Mouse (Mus musculus): ENCODE measurements at regions not wholly inside any gene's neighbourhood (a gene's known extent, or its start where the extent isn't known, plus 50 kb on each side); places are given as distances from the start of the nearest gene placed in this dataset.
A peak's percentile ranks its signal among the peaks of the same experiment; 100 is the strongest.

- ATAC-seq: no peak
- 63% methylated on average over 5 of the region's 5 CpGs for WGBS (ENCODE audit: insufficient replicate concordance)
Measured at GRCm38 (mm10) chr15:62091144-62091543, 1168.3 kb upstream of the A1bg start.

GRCm38 (mm10) chr15:62088341-62088740 lies 1165.5 kb upstream of the A1bg start:
- H3K9ac ChIP-seq: no peak overlapping the region
- peaks cover 56% of the 10 kb centered on the region for H3K4me1 ChIP-seq
- H3K4me2 ChIP-seq: no peak overlapping the region
- no peaks in the 10 kb centered on the region for H3K27me3 ChIP-seq (replicated peaks)
- H3K9me3 ChIP-seq (replicated peaks): no peaks in the 10 kb centered on the region
- H3K36me3 ChIP-seq: 0 out of 2 replicates have a peak, but pooled peaks cover 6% of the 10 kb centered on the region
- no peak overlapping the region for H3K27ac ChIP-seq
- no peak overlapping the region for H3K4me3 ChIP-seq
- ATAC-seq: no peak
- WGBS (ENCODE audit: insufficient replicate concordance): 82% methylated on average over 4 of the region's 4 CpGs

More at GRCm38 (mm10) chr15:62091144-62091543, 1168.3 kb upstream of the A1bg start:
- Histone ChIP-seq H3K4me2 (no peak overlapping the region), H3K27ac (peak overlapping the region; percentile 4; the same call in 1 of the 2 replicates), H3K9me3 (replicated peaks) (no peaks in the 10 kb centered on the region), H3K4me1 (peaks cover 62% of the 10 kb centered on the region), H3K36me3 (0 out of 2 replicates have a peak, but pooled peaks cover 4% of the 10 kb centered on the region), H3K27me3 (replicated peaks) (no peaks in the 10 kb centered on the region), H3K4me3 (no peak overlapping the region), H3K9ac (no peak overlapping the region)

- WGBS (ENCODE audit: insufficient replicate concordance): 68% methylated on average over 6 of the region's 6 CpGs
- H3K9me3 ChIP-seq (replicated peaks): no peaks in the 10 kb centered on the region
- H3K9ac ChIP-seq: no peak overlapping the region
- H3K4me3 ChIP-seq: no peak overlapping the region
- no peak for ATAC-seq
- H3K4me2 ChIP-seq: no peak overlapping the region
- peaks cover 50% of the 10 kb centered on the region for H3K4me1 ChIP-seq
- H3K27ac ChIP-seq: no peak overlapping the region
- H3K27me3 ChIP-seq (replicated peaks): no peaks in the 10 kb centered on the region
- 0 out of 2 replicates have a peak, but pooled peaks cover 6% of the 10 kb centered on the region for H3K36me3 ChIP-seq
Measured at GRCm38 (mm10) chr15:62087755-62088154, 1164.9 kb upstream of the A1bg start.

- Histone ChIP-seq H3K4me3 (no peak overlapping the region), H3K9ac (no peak overlapping the region), H3K27ac (no peak overlapping the region), H3K4me2 (no peak overlapping the region), H3K4me1 (peaks cover 33% of the 10 kb centered on the region), H3K36me3 (0 out of 2 replicates have a peak, but pooled peaks cover 6% of the 10 kb centered on the region), H3K27me3 (replicated peaks) (no peaks in the 10 kb centered on the region), H3K9me3 (replicated peaks) (no peaks in the 10 kb centered on the region)
- ATAC-seq: no peak
- 81% methylated on average over 3 of the region's 3 CpGs for WGBS (ENCODE audit: insufficient replicate concordance)
Measured at GRCm38 (mm10) chr15:62086037-62086436, 1163.2 kb upstream of the A1bg start.

- no peak overlapping the region for H3K9ac ChIP-seq
- H3K4me3 ChIP-seq: no peak overlapping the region
- no peak overlapping the region for H3K4me2 ChIP-seq
- H3K9me3 ChIP-seq (replicated peaks): no peaks in the 10 kb centered on the region
- 0 out of 2 replicates have a peak overlapping the region, but pooled peaks have one; percentile 12 for H3K27ac ChIP-seq
- 81% methylated on average over 3 of the region's 3 CpGs for WGBS (ENCODE audit: insufficient replicate concordance)
- no peak for ATAC-seq
- H3K4me1 ChIP-seq: peaks cover 35% of the 10 kb centered on the region
- H3K27me3 ChIP-seq (replicated peaks): no peaks in the 10 kb centered on the region
- 0 out of 2 replicates have a peak, but pooled peaks cover 5% of the 10 kb centered on the region for H3K36me3 ChIP-seq
Measured at GRCm38 (mm10) chr15:62083347-62083746, 1160.5 kb upstream of the A1bg start.

- Histone ChIP-seq H3K27ac (no peak overlapping the region), H3K36me3 (0 out of 2 replicates have a peak, but pooled peaks cover 4% of the 10 kb centered on the region), H3K4me1 (peaks cover 32% of the 10 kb centered on the region), H3K4me2 (no peak overlapping the region), H3K4me3 (no peak overlapping the region), H3K9ac (no peak overlapping the region), H3K27me3 (replicated peaks) (no peaks in the 10 kb centered on the region), H3K9me3 (replicated peaks) (no peaks in the 10 kb centered on the region)
- no peak for ATAC-seq
- 89% methylated on average over 2 of the region's 2 CpGs for WGBS (ENCODE audit: insufficient replicate concordance)
Measured at GRCm38 (mm10) chr15:62082539-62082938, 1159.7 kb upstream of the A1bg start.

- peak; percentile 85 for ATAC-seq
- no peaks in the 10 kb centered on the region for H3K27me3 ChIP-seq (replicated peaks)
- WGBS (ENCODE audit: insufficient replicate concordance): 73% methylated on average over 9 of the region's 9 CpGs
- H3K27ac ChIP-seq: peak overlapping the region; percentile 82
- no peaks in the 10 kb centered on the region for H3K9me3 ChIP-seq (replicated peaks)
- H3K36me3 ChIP-seq: 0 out of 2 replicates have a peak, but pooled peaks cover 2% of the 10 kb centered on the region
- peaks cover 31% of the 10 kb centered on the region for H3K4me1 ChIP-seq
- no peak overlapping the region for H3K9ac ChIP-seq
- peak overlapping the region; percentile 29; the same call in 1 of the 2 replicates for H3K4me2 ChIP-seq
- H3K4me3 ChIP-seq: no peak overlapping the region
Measured at GRCm38 (mm10) chr15:62079155-62080109, 1156.6 kb upstream of the A1bg start.

GRCm38 (mm10) chr15:62076552-62077234 lies 1153.9 kb upstream of the A1bg start:
- H3K4me2 ChIP-seq: no peak overlapping the region
- H3K27me3 ChIP-seq (replicated peaks): no peaks in the 10 kb centered on the region
- WGBS (ENCODE audit: insufficient replicate concordance): 70% methylated on average over 5 of the region's 5 CpGs
- no peak overlapping the region for H3K4me3 ChIP-seq
- no peaks in the 10 kb centered on the region for H3K9me3 ChIP-seq (replicated peaks)
- H3K4me1 ChIP-seq: peaks cover 36% of the 10 kb centered on the region
- H3K9ac ChIP-seq: no peak overlapping the region
- no peaks in the 10 kb centered on the region for H3K36me3 ChIP-seq
- ATAC-seq: no peak
- no peak overlapping the region for H3K27ac ChIP-seq

GRCm38 (mm10) chr15:62074735-62075134 lies 1151.9 kb upstream of the A1bg start:
- H3K27ac ChIP-seq: no peak overlapping the region
- no peak overlapping the region for H3K4me3 ChIP-seq
- peaks cover 38% of the 10 kb centered on the region for H3K4me1 ChIP-seq
- H3K4me2 ChIP-seq: no peak overlapping the region
- no peaks in the 10 kb centered on the region for H3K27me3 ChIP-seq (replicated peaks)
- no peaks in the 10 kb centered on the region for H3K9me3 ChIP-seq (replicated peaks)
- no peak for ATAC-seq
- H3K36me3 ChIP-seq: 0 out of 2 replicates have a peak, but pooled peaks cover 3% of the 10 kb centered on the region
- H3K9ac ChIP-seq: no peak overlapping the region
- WGBS (ENCODE audit: insufficient replicate concordance): 83% methylated on average over 4 of the region's 4 CpGs

- H3K4me3 ChIP-seq: no peak overlapping the region
- H3K9me3 ChIP-seq (replicated peaks): no peaks in the 10 kb centered on the region
- peaks cover 32% of the 10 kb centered on the region for H3K4me1 ChIP-seq
- WGBS (ENCODE audit: insufficient replicate concordance): 77% methylated on average over 5 of the region's 5 CpGs
- no peak for ATAC-seq
- no peak overlapping the region for H3K4me2 ChIP-seq
- peaks cover 11% of the 10 kb centered on the region for H3K36me3 ChIP-seq
- no peaks in the 10 kb centered on the region for H3K27me3 ChIP-seq (replicated peaks)
- no peak overlapping the region for H3K9ac ChIP-seq
- H3K27ac ChIP-seq: no peak overlapping the region
Measured at GRCm38 (mm10) chr15:62073595-62073994, 1150.8 kb upstream of the A1bg start.

- H3K4me1 ChIP-seq: peaks cover 30% of the 10 kb centered on the region
- no peak overlapping the region for H3K9ac ChIP-seq
- no peaks in the 10 kb centered on the region for H3K9me3 ChIP-seq (replicated peaks)
- peaks cover 15% of the 10 kb centered on the region for H3K36me3 ChIP-seq
- no peaks in the 10 kb centered on the region for H3K27me3 ChIP-seq (replicated peaks)
- H3K4me2 ChIP-seq: no peak overlapping the region
- WGBS (ENCODE audit: insufficient replicate concordance): 73% methylated on average over 2 of the region's 2 CpGs
- no peak overlapping the region for H3K27ac ChIP-seq
- no peak for ATAC-seq
- H3K4me3 ChIP-seq: no peak overlapping the region
Measured at GRCm38 (mm10) chr15:62071311-62071710, 1148.5 kb upstream of the A1bg start.

Measured in liver, embryonic 12.5 days (tissue).